Mouse (Mus musculus) CH12.LX (cell line): ENCODE data around the gene Tmem108. TPM values are rescaled to one million over a fixed set of nuclear protein-coding genes. Genes with fewer than 3 reads are reported as not detected.

Source experiments
- DNase-seq: peaks from one replicate; pipeline ENCODE4 v3.0.0-alpha.2; 2013; ENCODE audit errors: extremely low read depth
- H3K27ac ChIP-seq: 2 replicates; pipeline ENCODE4 v1.5.1; 2012; ENCODE audit warnings: low read depth, mild to moderate bottlenecking, control low read depth, moderate library complexity; ENCODE audit not compliant: insufficient read depth
- H3K27me3 ChIP-seq: replicated peaks from 2 replicates; pipeline ENCODE3; 2012; ENCODE audit warnings: inconsistent platforms
- H3K36me3 ChIP-seq, 2 experiments: replicated peaks in 1 of 2; 2 replicates each; pipeline versions ENCODE3 to v1.6.1; 2012; ENCODE audit warnings: inconsistent platforms in 1 of 2, low read length in 1 of 2, mild to moderate bottlenecking in 1 of 2, mixed read lengths in 1 of 2, moderate library complexity in 1 of 2; ENCODE audit not compliant: control insufficient read depth in 1 of 2, insufficient read depth in 1 of 2
- H3K4me1 ChIP-seq, 2 experiments: 2 replicates each; pipeline ENCODE4 v1.6.1; 2012; ENCODE audit warnings: inconsistent platforms in 1 of 2, moderate library complexity in 1 of 2; ENCODE audit not compliant: insufficient read depth in 2 of 2, control insufficient read depth in 1 of 2
- H3K4me2 ChIP-seq: 2 replicates; pipeline ENCODE4 v1.6.1; 2012; ENCODE audit warnings: low read depth, mild to moderate bottlenecking, control low read depth; ENCODE audit not compliant: poor library complexity, insufficient read depth, severe bottlenecking
- H3K4me3 ChIP-seq, 3 experiments: fragments of 150-350 bp in 1 of 3; sonication (generic) in 1 of 3; replicated peaks in 1 of 3; 2 replicates each; pipeline versions ENCODE3 to v1.5.1; 2011 to 2012; ENCODE audit warnings: low read depth in 2 of 3, low read length in 2 of 3, mild to moderate bottlenecking in 2 of 3, moderate library complexity in 2 of 3, control low read depth in 1 of 3, improper control_type of control experiment in 1 of 3, inconsistent platforms in 1 of 3, mixed read lengths in 1 of 3; ENCODE audit not compliant: poor library complexity in 1 of 3
- H3K79me2 ChIP-seq: replicated peaks from 2 replicates; pipeline ENCODE4 v1.6.1; 2012; ENCODE audit warnings: mild to moderate bottlenecking, moderate library complexity; ENCODE audit not compliant: control insufficient read depth, poor library complexity, insufficient read depth, severe bottlenecking; ENCODE audit errors: extremely low read depth
- H3K9ac ChIP-seq: 2 replicates; pipeline ENCODE4 v1.6.1; 2012; ENCODE audit warnings: low read depth, mild to moderate bottlenecking, control low read depth, moderate library complexity; ENCODE audit not compliant: insufficient read depth
- H3K9me3 ChIP-seq: replicated peaks from 2 replicates; pipeline ENCODE3; 2012; ENCODE audit warnings: low read length, inconsistent platforms, mixed read lengths
- BHLHE40 ChIP-seq: IDR thresholded peaks from 2 replicates; pipeline ENCODE4 v1.6.1; 2011; ENCODE audit warnings: mild to moderate bottlenecking, low read depth, low read length, improper control_type of control experiment
- CHD1 ChIP-seq: IDR thresholded peaks from 2 replicates; pipeline ENCODE4 v1.6.1; 2012; ENCODE audit warnings: low read depth, low read length, improper control_type of control experiment, inconsistent platforms
- CHD2 ChIP-seq: IDR thresholded peaks from 2 replicates; pipeline ENCODE4 v1.6.1; 2011; ENCODE audit warnings: low read length, improper control_type of control experiment
- CTCF ChIP-seq, 2 experiments: IDR thresholded peaks in 1 of 2; conservative IDR thresholded peaks in 1 of 2; 2 replicates each; pipeline ENCODE4 v1.5.1; 2011 to 2012; ENCODE audit warnings: low read depth in 2 of 2, low read length in 2 of 2, improper control_type of control experiment in 1 of 2, inconsistent platforms in 1 of 2, mild to moderate bottlenecking in 1 of 2, moderate library complexity in 1 of 2
- E2F4 ChIP-seq: IDR thresholded peaks from 2 replicates; pipeline ENCODE4 v1.6.1; 2011; ENCODE audit warnings: low read depth, low read length, improper control_type of control experiment; ENCODE audit not compliant: insufficient replicate concordance
- ETS1 ChIP-seq: conservative IDR thresholded peaks from 2 replicates; pipeline ENCODE4 v1.6.1; 2012; ENCODE audit warnings: low read depth, mild to moderate bottlenecking, inconsistent platforms, low read length, improper control_type of control experiment, moderate library complexity
- HCFC1 ChIP-seq: IDR thresholded peaks from 2 replicates; pipeline ENCODE4 v1.6.1; 2012; ENCODE audit warnings: low read depth, mild to moderate bottlenecking, inconsistent platforms, low read length, improper control_type of control experiment
- MAZ ChIP-seq: IDR thresholded peaks from 2 replicates; pipeline ENCODE4 v1.6.1; 2012; ENCODE audit warnings: low read depth, mild to moderate bottlenecking, inconsistent platforms, low read length, improper control_type of control experiment, moderate library complexity
- MXI1 ChIP-seq: IDR thresholded peaks from 2 replicates; pipeline ENCODE4 v1.6.1; 2011; ENCODE audit warnings: mild to moderate bottlenecking, low read depth, low read length, improper control_type of control experiment
- PAX5 ChIP-seq: IDR thresholded peaks from 2 replicates; pipeline ENCODE4 v1.6.1; 2012; ENCODE audit warnings: low read length, inconsistent platforms, mixed read lengths
- POLR2AphosphoS2 ChIP-seq: IDR thresholded peaks from 2 replicates; pipeline ENCODE4 v1.6.1; 2011; ENCODE audit warnings: low read depth, low read length, improper control_type of control experiment
- RAD21 ChIP-seq: IDR thresholded peaks from 2 replicates; pipeline ENCODE4 v1.6.1; 2011; ENCODE audit warnings: low read depth, mild to moderate bottlenecking, low read length, improper control_type of control experiment, moderate library complexity
- RCOR1 ChIP-seq: conservative IDR thresholded peaks from 2 replicates; pipeline ENCODE4 v1.6.1; 2012; ENCODE audit warnings: low read depth, mild to moderate bottlenecking, inconsistent platforms, low read length, improper control_type of control experiment
- TBP ChIP-seq: conservative IDR thresholded peaks from 2 replicates; pipeline ENCODE4 v1.6.1; 2011; ENCODE audit warnings: low read depth, low read length, improper control_type of control experiment
- TCF12 ChIP-seq: IDR thresholded peaks from 2 replicates; pipeline ENCODE4 v1.6.1; 2014; ENCODE audit warnings: low read depth, mild to moderate bottlenecking, inconsistent platforms, low read length, improper control_type of control experiment
- USF1 ChIP-seq: IDR thresholded peaks from 2 replicates; pipeline ENCODE4 v1.6.1; 2014; ENCODE audit warnings: low read depth, mild to moderate bottlenecking, inconsistent platforms, low read length, improper control_type of control experiment
- ZKSCAN1 ChIP-seq: IDR thresholded peaks from 2 replicates; pipeline ENCODE4 v1.6.1; 2012; ENCODE audit warnings: low read depth, inconsistent platforms, low read length, improper control_type of control experiment, borderline replicate concordance
- ZNF384 ChIP-seq: IDR thresholded peaks from 2 replicates; pipeline ENCODE4 v1.6.1; 2012; ENCODE audit warnings: low read depth, low read length, improper control_type of control experiment, inconsistent platforms
- dilution Hi-C: fragments of 300-500 bp; cut with MboI; formaldehyde crosslinking; loops from 2 replicates; pipeline ENCODE4 v1.14.3; 2020; ENCODE audit warnings: low sequenced_read_pairs; ENCODE audit not compliant: extremely low pct_unique_long_range_greater_than_20kb, extremely low pct_ligation_motif_present
- in situ Hi-C: fragments of 300-500 bp; cut with MboI; formaldehyde crosslinking; loops from 3 replicates; pipeline ENCODE4 v1.14.3; 2019; ENCODE audit warnings: low sequenced_read_pairs, low pct_ligation_motif_present, low pct_unique_long_range_greater_than_20kb, mixed read lengths
- polyA plus RNA-seq: library from polyadenylated mRNA; unstranded; fragments of >175 nt; gene quantifications from 2 replicates; pipeline ENCODE4 v1.2.1, GENCODE M21; 2012; ENCODE audit warnings: low read depth; ENCODE audit not compliant: insufficient read length
- total RNA-seq, 2 experiments: library from RNA; depleted of rRNA; stranded (reverse); fragments of 300-350 nt in 1 of 2; fragments of >200 nt in 1 of 2; gene quantifications; 2 replicates each; pipeline ENCODE4 v1.2.3; 2012 to 2014

Gene Tmem108
- total and polyA plus RNA-seq, 3 experiments: 0.04 to 0.13 (median 0.07) TPM

- peaks cover 28% of the 10 kb centered on the region for H3K27me3 ChIP-seq
- in situ Hi-C loops (no loop called here), dilution Hi-C loops (no loop called here)
- no peaks in the 10 kb centered on the region for H3K9me3 ChIP-seq
- no peak overlapping the region for H3K4me3 ChIP-seq
- no peak overlapping the region for H3K27ac ChIP-seq
- no peaks in the 10 kb centered on the region for H3K36me3 ChIP-seq
- H3K79me2 ChIP-seq: no peaks in the 10 kb centered on the region
- H3K9ac ChIP-seq: no peak overlapping the region
- H3K4me1 ChIP-seq: peaks cover 0 to 5% of the 10 kb centered on the region in 2 experiments; a peak in 2 of 4 replicates
- H3K4me2 ChIP-seq: no peak overlapping the region
- TF ChIP-seq RCOR1 (no peak), E2F4 (no peak), TBP (no peak), CHD1 (no peak), POLR2AphosphoS2 (no peak), HCFC1 (no peak), USF1 (no peak), MAZ (no peak), ZKSCAN1 (no peak), ZNF384 (no peak), PAX5 (no peak), BHLHE40 (no peak), TCF12 (no peak), ETS1 (no peak), CTCF (conservative IDR thresholded peaks at IDR 0.05 in 1 of 2, IDR thresholded peaks at IDR 0.05 in 1 of 2; ENCODE audit: low read depth in 2 of 2, low read length in 2 of 2) (no peak), CHD2 (no peak), MXI1 (no peak)
- DNase-seq: no peak
Measured at GRCm38 (mm10) chr9:103642300-103642699, 119.3 kb downstream of the Tmem108 start.

GRCm38 (mm10) chr9:103641340-103641739, 120.3 kb downstream of the Tmem108 start:
- no peak overlapping the region for H3K9ac ChIP-seq
- peaks cover 26% of the 10 kb centered on the region for H3K27me3 ChIP-seq
- H3K36me3 ChIP-seq: no peaks in the 10 kb centered on the region
- H3K79me2 ChIP-seq: no peaks in the 10 kb centered on the region
- TF ChIP-seq RAD21 (no peak), CHD1 (no peak)
- dilution Hi-C loops: no loop called here
- no peak overlapping the region for H3K4me2 ChIP-seq
- no peak overlapping the region for H3K4me3 ChIP-seq
- H3K4me1 ChIP-seq: peaks cover 0 to 5% of the 10 kb centered on the region in 2 experiments; a peak in 2 of 4 replicates
- H3K27ac ChIP-seq: no peak overlapping the region
- in situ Hi-C loops: no loop called here
- no peak for DNase-seq
- H3K9me3 ChIP-seq: no peaks in the 10 kb centered on the region
